ENCODE assay signal across 8 mouse cellular contexts in genomic region chr7:73628071-73628470, GRCm38 (mm10).
DNase-seq lines count a peak whose midpoint lies in the region; ATAC-seq lines count a peak whose summit lies in the region.

No protein-coding gene starts in this region.

- no peaks in the 10 kb centered on the region for H3K9me3 ChIP-seq in heart, embryonic 11.5 days (replicated peaks; ENCODE audit: control insufficient read depth, low read length)
- H3K9me3 ChIP-seq in kidney, embryonic 14.5 days (ENCODE audit: control insufficient read depth, low read length): no peaks in the 10 kb centered on the region
- H3K9me3 ChIP-seq in limb, embryonic 15.5 days: no peaks in the 10 kb centered on the region
- H3K9me3 ChIP-seq in midbrain, embryonic 16.5 days (replicated peaks; ENCODE audit: control insufficient read depth, low read length, poor library complexity, severe bottlenecking): no peaks in the 10 kb centered on the region

- ATAC-seq in erythroblast, adult 5-6 weeks (replicated peaks; ENCODE audit: low FRiP score, poor library complexity, severe bottlenecking): peak; percentile 93
- ATAC-seq in heart, embryonic 11.5 days (replicated peaks; ENCODE audit: insufficient number of reproducible peaks, low FRiP score, low TSS enrichment): 0 out of 2 replicates have a peak, but pooled peaks have one; percentile 43
- ATAC-seq in kidney, embryonic 14.5 days (ENCODE audit: low FRiP score, low TSS enrichment): peak; percentile 79
- ATAC-seq in limb, embryonic 15.5 days (ENCODE audit: insufficient number of reproducible peaks, low FRiP score, low TSS enrichment, low read depth): 0 out of 2 replicates have a peak, but pooled peaks have one; percentile 31
- peak; percentile 88 for ATAC-seq in midbrain, embryonic 16.5 days

- H3K4me1 ChIP-seq in heart, embryonic 11.5 days (ENCODE audit: control insufficient read depth, insufficient read depth, low read length): 0 out of 2 replicates have a peak, but pooled peaks cover 5% of the 10 kb centered on the region
- peaks cover 5% of the 10 kb centered on the region for H3K4me1 ChIP-seq in kidney, embryonic 14.5 days (ENCODE audit: control insufficient read depth, insufficient read depth, low read length)
- peaks cover 26% of the 10 kb centered on the region for H3K4me1 ChIP-seq in limb, embryonic 15.5 days
- H3K4me1 ChIP-seq in midbrain, embryonic 16.5 days (ENCODE audit: control insufficient read depth, insufficient read depth, low read length): peaks cover 4% of the 10 kb centered on the region

- WGBS in heart, embryonic 11.5 days (ENCODE audit: insufficient replicate concordance): under 1% methylated on average over 6 of the region's 6 CpGs
- 1% methylated on average over 6 of the region's 6 CpGs for WGBS in kidney, embryonic 14.5 days
- WGBS in limb, embryonic 15.5 days: 0% methylated on average over 6 of the region's 6 CpGs
- WGBS in midbrain, embryonic 16.5 days: 0% methylated on average over 6 of the region's 6 CpGs

- H3K9ac ChIP-seq in heart, embryonic 11.5 days (ENCODE audit: low read depth, low read length): no peak overlapping the region
- no peak overlapping the region for H3K9ac ChIP-seq in kidney, embryonic 14.5 days (ENCODE audit: low read depth, low read length)
- H3K9ac ChIP-seq in limb, embryonic 15.5 days: no peak overlapping the region
- no peak overlapping the region for H3K9ac ChIP-seq in midbrain, embryonic 16.5 days (ENCODE audit: low read depth, low read length)

- H3K4me3 ChIP-seq in heart, embryonic 11.5 days (ENCODE audit: low read depth, low read length): no peak overlapping the region
- no peak overlapping the region for H3K4me3 ChIP-seq in kidney, embryonic 14.5 days (ENCODE audit: low read length)
- no peak overlapping the region for H3K4me3 ChIP-seq in limb, embryonic 15.5 days
- no peak overlapping the region for H3K4me3 ChIP-seq in midbrain, embryonic 16.5 days (ENCODE audit: low read depth, low read length)

- H3K36me3 ChIP-seq in heart, embryonic 11.5 days (ENCODE audit: control insufficient read depth, insufficient read depth, low read length): no peaks in the 10 kb centered on the region
- no peaks in the 10 kb centered on the region for H3K36me3 ChIP-seq in kidney, embryonic 14.5 days (ENCODE audit: control insufficient read depth, insufficient read depth, low read length)
- H3K36me3 ChIP-seq in limb, embryonic 15.5 days: no peaks in the 10 kb centered on the region
- no peaks in the 10 kb centered on the region for H3K36me3 ChIP-seq in midbrain, embryonic 16.5 days (ENCODE audit: control insufficient read depth, insufficient read depth, low read length)
- H3K36me3 ChIP-seq in splenic B cell, adult 2 months (ENCODE audit: control insufficient read depth, insufficient read depth, low read length, poor library complexity, severe bottlenecking): no peaks in the 10 kb centered on the region

- H3K4me2 ChIP-seq in heart, embryonic 11.5 days: no peak overlapping the region
- H3K4me2 ChIP-seq in kidney, embryonic 14.5 days (replicated peaks; ENCODE audit: low read depth, low read length): no peak overlapping the region
- H3K4me2 ChIP-seq in limb, embryonic 15.5 days: no peak overlapping the region
- no peak overlapping the region for H3K4me2 ChIP-seq in midbrain, embryonic 16.5 days (ENCODE audit: low read length)

- no peaks in the 10 kb centered on the region for H3K27me3 ChIP-seq in heart, embryonic 11.5 days (ENCODE audit: control insufficient read depth, insufficient read depth, low read length)
- no peaks in the 10 kb centered on the region for H3K27me3 ChIP-seq in kidney, embryonic 14.5 days (ENCODE audit: control insufficient read depth, insufficient read depth, low read length)
- H3K27me3 ChIP-seq in limb, embryonic 15.5 days: no peaks in the 10 kb centered on the region
- H3K27me3 ChIP-seq in midbrain, embryonic 16.5 days (ENCODE audit: control insufficient read depth, insufficient read depth, low read depth, low read length): no peaks in the 10 kb centered on the region
- H3K27me3 ChIP-seq in splenic B cell, adult 2 months (ENCODE audit: control insufficient read depth, insufficient read depth, low read length, poor library complexity, severe bottlenecking): no peaks in the 10 kb centered on the region

- peak; percentile 91 for DNase-seq in CD4-positive, CD25-positive, alpha-beta regulatory T cell, adult 2 months (ENCODE audit: low read depth, low spot score)
- DNase-seq in adrenal gland, postnatal 36 days: peak; percentile 48 to 71
- DNase-seq in splenic B cell, adult 2 months (ENCODE audit: low read depth, low spot score): peak; percentile 91

- H3K27ac ChIP-seq in heart, embryonic 11.5 days (ENCODE audit: low read depth, low read length): no peak overlapping the region
- H3K27ac ChIP-seq in kidney, embryonic 14.5 days (ENCODE audit: low read depth, low read length): no peak overlapping the region
- H3K27ac ChIP-seq in limb, embryonic 15.5 days: no peak overlapping the region
- no peak overlapping the region for H3K27ac ChIP-seq in midbrain, embryonic 16.5 days (ENCODE audit: low read length)

Comparison
In these comparisons a context has a peak if more than half of its experiments do, and no peak if none do; other contexts are left out.
1. ATAC-seq: peak in every context shown above with its lines; median percentile 93 in erythroblast, adult 5-6 weeks; 88 in midbrain, embryonic 16.5 days; 79 in kidney, embryonic 14.5 days; 43 in heart, embryonic 11.5 days; 31 in limb, embryonic 15.5 days.